ENCODE assay signal across 17 mouse cellular contexts in the genomic region with DNA sequence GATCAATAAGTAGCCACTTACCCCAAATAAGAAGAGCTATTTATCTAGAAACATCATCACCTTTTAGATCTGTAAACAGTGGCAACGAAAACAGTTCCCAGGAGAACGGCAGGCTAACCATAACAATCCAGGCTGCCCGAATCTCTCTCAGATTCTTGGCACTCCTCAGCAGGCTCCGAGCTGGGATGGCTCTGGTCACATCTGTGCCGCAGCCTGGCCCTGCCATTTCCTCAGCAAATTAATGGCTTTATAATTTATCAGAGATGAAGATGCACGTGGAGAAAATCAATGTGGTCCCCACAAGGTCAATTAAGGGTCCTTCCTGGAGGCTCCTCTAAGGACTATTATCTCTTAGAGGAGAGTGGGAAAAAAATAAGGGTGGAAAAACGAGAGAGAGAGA. TPM values are rescaled to one million over a fixed set of nuclear protein-coding genes. Genes with fewer than 3 reads are reported as not detected.
"Had no signal": no experiment of that assay in that cellular context is flagged by ENCODE, and none has a peak within 500 bp of the region (broad histone marks: within the 10 kb centered on the region; RNA-seq: fewer than 3 reads in every experiment).

No protein-coding gene starts in this region.

- H3K9me3 ChIP-seq: limb, embryonic 12.5 days; liver, embryonic 13.5 days; midbrain, embryonic 12.5 days; neural tube, embryonic 12.5 days had no signal

- DNase-seq: kidney, adult 18-20 months; kidney, postnatal 10 days; kidney, postnatal 4 days; liver; liver, embryonic 13.5 days; lung, adult 18-20 months; lung, postnatal 4 days; right cerebral cortex, adult 18-20 months; right cerebral cortex, postnatal 25 days; thymus, postnatal 4 days had no signal

- H3K4me2 ChIP-seq: limb, embryonic 12.5 days; liver, embryonic 13.5 days; midbrain, embryonic 12.5 days; neural tube, embryonic 12.5 days had no signal

- H3K36me3 ChIP-seq: limb, embryonic 12.5 days; liver, embryonic 13.5 days; midbrain, embryonic 12.5 days had no signal

- H3K9ac ChIP-seq: limb, embryonic 12.5 days; liver, embryonic 13.5 days; midbrain, embryonic 12.5 days; neural tube, embryonic 12.5 days had no signal

- H3K4me1 ChIP-seq: liver, embryonic 13.5 days had no signal

- H3K27ac ChIP-seq: limb, embryonic 12.5 days; liver, embryonic 13.5 days; midbrain, embryonic 12.5 days; neural tube, embryonic 12.5 days; stomach, postnatal 0 days had no signal

- ATAC-seq: lung, postnatal 0 days; midbrain, embryonic 16.5 days had no signal

- H3K4me3 ChIP-seq: limb, embryonic 12.5 days; liver, embryonic 13.5 days; midbrain, embryonic 12.5 days; neural tube, embryonic 12.5 days had no signal

- H3K27me3 ChIP-seq: liver, embryonic 13.5 days; neural tube, embryonic 12.5 days had no signal

RNA-seq across cellular contexts. Expression of a gene that starts 16.2 kb away (rescaled TPM):
- total RNA-seq: megakaryocyte, adult 5-6 weeks had no signal
